Mouse (Mus musculus): ENCODE measurements around the gene Cd5.

Gene Cd5

DNA sequence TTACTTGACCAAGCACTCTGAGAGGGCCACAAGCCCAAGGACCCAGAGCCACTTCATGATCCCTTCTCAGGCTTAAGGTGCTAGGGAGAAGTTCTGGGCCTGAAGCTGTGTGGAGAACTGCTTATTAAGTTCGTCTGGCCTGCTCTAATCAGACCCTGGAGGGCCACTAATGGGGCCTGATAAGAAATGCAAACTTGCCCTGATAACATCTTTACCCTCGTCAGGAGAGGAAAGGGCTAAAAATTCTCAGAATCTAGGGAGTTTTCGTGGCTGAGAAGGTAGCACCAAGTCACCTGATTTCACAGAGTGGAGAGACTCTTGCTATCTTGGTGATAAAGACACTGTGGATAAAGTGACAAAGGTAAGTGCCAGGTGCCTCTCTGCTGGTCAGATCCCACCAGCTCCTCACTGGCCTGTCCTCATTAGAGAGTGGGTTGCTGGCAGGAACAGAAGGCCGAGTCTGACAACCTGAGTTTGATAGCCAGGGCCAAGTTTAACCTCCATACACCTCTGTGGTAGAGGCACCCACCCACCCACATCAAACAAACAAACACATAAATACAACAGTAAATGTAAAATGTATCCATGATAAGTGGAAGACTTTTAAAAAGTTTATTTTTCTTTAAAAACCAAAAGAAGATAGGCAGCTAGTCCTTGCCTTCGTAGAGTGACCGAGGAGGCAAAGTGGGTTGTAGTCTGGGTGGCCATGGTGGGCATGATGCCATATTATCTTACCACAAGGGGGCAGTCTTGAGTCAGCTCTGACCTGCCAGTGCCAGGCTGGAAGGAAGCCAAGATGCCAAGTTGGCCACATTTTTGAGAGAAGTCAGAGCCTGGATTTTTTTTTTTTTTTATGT is 60.7 kb downstream of the Cd5 start, which contains the start of gene Pga5:
TSS of gene Pga5 (minus strand) at position 157 of the 857 bp plus-strand sequence.
- in situ Hi-C loops (cut with MboI; ENCODE audit: low sequenced_read_pairs) = no loop called here

GRCm38 (mm10) chr19:10676656-10677055 is 62.1 kb downstream of the Cd5 start:
- in situ Hi-C loops (cut with MboI; ENCODE audit: low sequenced_read_pairs) = no loop called here

- in situ Hi-C loops (cut with MboI; ENCODE audit: low sequenced_read_pairs) = no loop called here
Measured at GRCm38 (mm10) chr19:10673275-10673674, 65.5 kb downstream of the Cd5 start.

- in situ Hi-C loops (cut with MboI; ENCODE audit: low sequenced_read_pairs) = no loop called here
Measured at GRCm38 (mm10) chr19:10671854-10672417, 66.9 kb downstream of the Cd5 start.

DNA sequence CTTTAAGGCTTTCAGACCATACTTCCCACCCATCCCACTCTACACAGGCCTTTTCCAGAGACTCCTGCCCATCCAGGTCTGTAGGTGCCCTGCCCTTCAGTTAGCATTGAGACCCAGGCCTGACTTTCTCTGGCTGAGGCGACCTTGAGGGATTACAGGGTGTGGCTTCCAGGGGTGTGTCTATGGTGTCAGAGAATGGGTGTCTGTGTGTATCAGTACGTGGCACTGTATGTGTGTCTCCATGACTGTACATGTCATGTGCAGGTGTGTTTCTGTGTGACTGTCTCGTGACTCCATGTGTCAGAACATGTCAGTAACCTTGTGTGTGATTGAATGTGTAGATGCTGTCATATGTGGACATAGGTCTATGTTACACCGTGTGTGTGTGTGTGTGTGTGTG is 67.5 kb downstream of the Cd5 start:
- in situ Hi-C loops (cut with MboI; ENCODE audit: low sequenced_read_pairs) = no loop called here
